Mouse (Mus musculus): Measurements from ENCODE around the gene Hist1h3f.
A peak's percentile ranks its signal among the peaks of the same experiment; 100 is the strongest.

Hist1h3f gene

GRCm38 (mm10) chr13:23518885-23519284 lies 25.0 kb upstream of the Hist1h3f start:
- peak; percentile 56 to 77 for DNase-seq

GRCm38 (mm10) chr13:23519416-23519815 lies 24.4 kb upstream of the Hist1h3f start:
- DNase-seq: peak; percentile 47 to 72

- DNase-seq: peak; percentile 65 to 76
Observed at GRCm38 (mm10) chr13:23521703-23522102, 22.1 kb upstream of the Hist1h3f start.

- no peak for DNase-seq
Observed at GRCm38 (mm10) chr13:23523976-23524375, 19.9 kb upstream of the Hist1h3f start.

GRCm38 (mm10) chr13:23524654-23525053 lies 19.2 kb upstream of the Hist1h3f start:
- DNase-seq: peak in 1 of 2 experiments; percentile 57

- DNase-seq: no peak
Observed at GRCm38 (mm10) chr13:23525901-23526300, 18.0 kb upstream of the Hist1h3f start.

GRCm38 (mm10) chr13:23526312-23526711 lies 17.5 kb upstream of the Hist1h3f start:
- peak; percentile 73 to 84 for DNase-seq

GRCm38 (mm10) chr13:23529005-23529404 lies 14.8 kb upstream of the Hist1h3f start:
- no peak for DNase-seq

- DNase-seq: no peak
Observed at GRCm38 (mm10) chr13:23529480-23530165, 14.2 kb upstream of the Hist1h3f start.

- peak; percentile 42 to 64 for DNase-seq
Observed at GRCm38 (mm10) chr13:23530181-23530900, 13.5 kb upstream of the Hist1h3f start.

- peak; percentile 91 to 93 for DNase-seq
Observed at GRCm38 (mm10) chr13:23530901-23531875, 12.7 kb upstream of the Hist1h3f start, which contains the start of gene Hist1h4h. Gene Hist1h4h, plus strand, starts transcription at chr13:23531050.

- DNase-seq: no peak
Observed at GRCm38 (mm10) chr13:23532262-23533075, 11.4 kb upstream of the Hist1h3f start.

- peak in 1 of 2 experiments; percentile 24 for DNase-seq
Observed at GRCm38 (mm10) chr13:23533560-23534367, 10.1 kb upstream of the Hist1h3f start, which contains the start of gene Hist1h2af. Gene Hist1h2af, plus strand, starts transcription at chr13:23533906.

GRCm38 (mm10) chr13:23534368-23535131 lies 9.3 kb upstream of the Hist1h3f start:
- DNase-seq: no peak

- DNase-seq: peak; percentile 64 to 78
Observed at GRCm38 (mm10) chr13:23535137-23536075, 8.4 kb upstream of the Hist1h3f start, which contains the start of gene Hist1h3g. Gene Hist1h3g, plus strand, starts transcription at chr13:23535422.

- no peak for DNase-seq
Observed at GRCm38 (mm10) chr13:23536076-23536822, 7.6 kb upstream of the Hist1h3f start.

GRCm38 (mm10) chr13:23537006-23537710 lies 6.7 kb upstream of the Hist1h3f start:
- no peak for DNase-seq

Measured in spleen, adult 18-20 months (tissue).